Mouse (Mus musculus) ES-Bruce4 (cell line): ENCODE measurements around the gene Prkg1. TPM values are rescaled to one million over a fixed set of nuclear protein-coding genes. Genes with fewer than 3 reads are reported as not detected.
"Not testable (repeated sequence)": the region's sequence is repeated elsewhere in the genome, so short reads cannot be mapped to it uniquely, and the experiment has no call there.

Experiments used
- H3K27ac ChIP-seq: 2 replicates; pipeline ENCODE4 v1.5.1; 2012; ENCODE audit warnings: low read length, inconsistent platforms; ENCODE audit not compliant: insufficient read depth
- H3K27me3 ChIP-seq: 2 replicates; pipeline ENCODE4 v1.6.1; 2012; ENCODE audit warnings: mild to moderate bottlenecking, low read length, inconsistent platforms; ENCODE audit not compliant: control insufficient read depth, poor library complexity, insufficient read depth, severe bottlenecking
- H3K36me3 ChIP-seq: 2 replicates; pipeline ENCODE4 v1.6.1; 2012; ENCODE audit warnings: inconsistent platforms, mild to moderate bottlenecking, low read length, moderate library complexity; ENCODE audit not compliant: control insufficient read depth, poor library complexity, insufficient read depth, severe bottlenecking
- H3K4me1 ChIP-seq: one replicate; pipeline ENCODE4 v1.8.1; 2011; ENCODE audit warnings: low read length; ENCODE audit not compliant: control insufficient read depth, insufficient read depth
- H3K4me3 ChIP-seq: 2 replicates; pipeline ENCODE4 v1.5.1; 2011; ENCODE audit warnings: low read depth, mild to moderate bottlenecking, low read length
- H3K9ac ChIP-seq: 2 replicates; pipeline ENCODE4 v1.6.1; 2012; ENCODE audit warnings: low read depth, mild to moderate bottlenecking, inconsistent platforms; ENCODE audit not compliant: poor library complexity, severe bottlenecking
- H3K9me3 ChIP-seq: replicated peaks from 2 replicates; pipeline ENCODE4 v1.6.1; 2012; ENCODE audit warnings: mild to moderate bottlenecking, low read length, inconsistent platforms; ENCODE audit not compliant: control insufficient read depth, poor library complexity, insufficient read depth, severe bottlenecking
- CTCF ChIP-seq: IDR thresholded peaks from one replicate; pipeline ENCODE4 v1.8.1; 2011; ENCODE audit warnings: low read depth, low read length
- EP300 ChIP-seq: IDR thresholded peaks from 2 replicates; pipeline ENCODE4 v1.6.1; 2011; ENCODE audit warnings: low read depth, low read length; ENCODE audit not compliant: insufficient read depth
- POLR2A ChIP-seq: IDR thresholded peaks from one replicate; pipeline ENCODE4 v1.8.1; 2011; ENCODE audit warnings: low read length; ENCODE audit not compliant: insufficient read depth
- polyA plus RNA-seq: library from polyadenylated mRNA; stranded (reverse); fragments of >200 nt; gene quantifications from 2 replicates; pipeline ENCODE4 v1.2.4, GENCODE M21; 2011; ENCODE audit warnings: low read depth; ENCODE audit not compliant: missing spikeins, insufficient read depth, insufficient read length

Prkg1 gene
- polyA plus RNA-seq, 1 experiment: 0.46 TPM

DNA sequence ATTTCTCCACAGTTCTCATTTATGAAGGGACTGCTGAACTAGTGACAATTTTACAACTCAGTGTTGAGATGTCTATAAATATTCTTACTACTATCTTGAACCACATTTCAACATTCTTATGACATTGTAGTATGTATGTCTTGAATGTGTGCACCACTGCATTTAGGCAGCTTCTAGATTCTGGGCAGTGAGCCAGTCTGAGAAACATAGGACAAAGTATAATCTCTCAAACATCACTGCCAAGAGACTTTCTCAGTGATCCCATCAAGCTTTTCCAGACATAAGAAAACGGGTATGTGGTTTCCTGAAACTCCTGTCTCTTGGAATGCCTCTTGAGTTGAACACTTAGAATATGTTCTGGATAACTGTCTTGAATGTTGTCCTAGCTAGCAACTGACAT lies 394.7 kb downstream of the Prkg1 start:
- Histone ChIP-seq H3K27ac (no peak overlapping the region), H3K27me3 (no peaks in the 10 kb centered on the region), H3K9me3 (no peaks in the 10 kb centered on the region), H3K4me1 (no peaks in the 10 kb centered on the region), H3K4me3 (no peak overlapping the region), H3K9ac (no peak overlapping the region), H3K36me3 (no peaks in the 10 kb centered on the region)
- TF ChIP-seq CTCF: no peak

DNA sequence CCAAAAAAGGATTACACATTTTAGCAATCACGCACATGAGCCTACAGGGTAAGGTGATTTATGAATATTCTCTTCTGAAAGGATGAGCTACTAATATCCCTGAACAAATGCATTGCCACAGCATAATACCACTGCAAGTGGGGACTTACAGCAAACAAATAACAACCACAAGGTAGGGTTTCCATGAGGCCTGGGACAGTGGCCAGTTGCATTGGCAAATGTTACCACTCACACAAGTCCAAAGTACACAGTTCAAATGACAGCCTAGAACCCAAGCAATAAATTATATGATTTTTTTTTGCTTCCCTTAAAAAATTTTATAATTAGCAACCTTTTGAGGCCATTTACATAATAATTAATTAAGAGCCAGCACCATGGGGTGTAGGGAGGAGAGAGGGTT lies 395.7 kb downstream of the Prkg1 start:
- no peaks in the 10 kb centered on the region for H3K9me3 ChIP-seq
- H3K27me3 ChIP-seq: no peaks in the 10 kb centered on the region
- no peak overlapping the region for H3K4me3 ChIP-seq
- no peaks in the 10 kb centered on the region for H3K36me3 ChIP-seq
- H3K9ac ChIP-seq: no peak overlapping the region
- no peaks in the 10 kb centered on the region for H3K4me1 ChIP-seq
- TF ChIP-seq POLR2A (no peak), EP300 (no peak), CTCF (no peak)
- no peak overlapping the region for H3K27ac ChIP-seq

DNA sequence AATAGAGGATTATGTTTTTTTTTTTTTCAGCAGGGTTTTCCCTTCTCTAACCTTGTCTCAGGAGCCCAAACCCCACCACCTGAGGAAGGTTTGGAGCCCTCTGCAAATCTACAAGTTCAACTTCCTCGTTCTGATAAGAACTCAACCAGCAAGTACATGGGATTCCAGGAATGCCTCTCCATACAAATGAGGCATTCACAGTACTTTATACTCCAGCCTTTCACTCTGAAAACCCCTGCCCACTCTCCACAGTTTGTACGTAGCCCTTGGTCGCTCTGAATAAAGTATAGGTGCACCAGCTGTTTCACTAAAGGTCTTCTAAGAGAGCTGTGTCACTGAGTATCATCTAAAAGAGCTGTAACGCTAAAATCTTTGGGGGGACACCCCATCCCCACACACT lies 402.8 kb downstream of the Prkg1 start:
- TF ChIP-seq EP300 (no peak), POLR2A (no peak), CTCF (no peak)
- no peak overlapping the region for H3K27ac ChIP-seq
- no peaks in the 10 kb centered on the region for H3K4me1 ChIP-seq
- H3K27me3 ChIP-seq: no peaks in the 10 kb centered on the region
- no peaks in the 10 kb centered on the region for H3K9me3 ChIP-seq
- no peak overlapping the region for H3K9ac ChIP-seq
- H3K36me3 ChIP-seq: no peaks in the 10 kb centered on the region
- no peak overlapping the region for H3K4me3 ChIP-seq

DNA sequence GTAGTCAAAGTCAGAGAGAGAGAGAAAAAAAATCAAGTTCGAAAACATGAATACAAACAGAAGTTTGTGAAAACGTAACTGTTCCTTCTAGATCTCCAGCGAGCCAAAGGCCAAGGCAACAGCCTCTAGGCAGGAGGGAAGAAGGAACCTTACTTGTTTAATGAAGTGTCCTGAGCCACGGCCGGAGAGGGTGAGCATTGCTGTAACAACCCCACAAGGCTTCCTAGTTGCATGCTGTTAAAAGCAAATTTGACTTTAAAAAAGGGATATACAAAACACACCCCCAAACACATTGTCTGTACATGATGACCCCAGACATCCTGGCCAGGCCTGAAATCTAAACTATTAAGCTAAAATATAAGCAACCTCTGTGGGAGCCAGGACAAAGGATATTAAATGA lies 403.3 kb downstream of the Prkg1 start:
- Histone ChIP-seq H3K4me3 (no peak overlapping the region), H3K9ac (no peak overlapping the region), H3K4me1 (no peaks in the 10 kb centered on the region), H3K27me3 (no peaks in the 10 kb centered on the region), H3K9me3 (no peaks in the 10 kb centered on the region), H3K36me3 (no peaks in the 10 kb centered on the region), H3K27ac (no peak overlapping the region)
- no peak for TF ChIP-seq CTCF
- TF ChIP-seq EP300: no peak
- TF ChIP-seq POLR2A: no peak

DNA sequence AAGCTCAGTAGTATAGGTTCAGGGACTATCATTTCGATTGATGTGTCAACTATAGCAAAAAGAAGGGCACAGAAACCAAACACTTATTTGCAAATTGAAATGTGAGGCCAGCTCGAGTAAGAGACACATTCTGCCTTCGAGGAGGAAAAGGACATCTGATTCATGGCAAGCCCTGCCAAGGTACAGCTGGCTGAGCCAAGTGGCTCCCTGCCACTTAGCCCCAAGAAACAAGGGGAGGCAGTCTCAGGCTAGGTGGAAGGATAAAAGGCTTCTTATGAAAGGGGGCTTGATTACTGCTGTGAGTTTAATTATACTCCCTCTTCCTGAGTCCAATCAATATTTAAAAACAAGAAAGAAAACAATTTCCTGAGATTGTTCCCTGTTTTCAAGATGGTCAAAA lies 403.7 kb downstream of the Prkg1 start:
- Histone ChIP-seq H3K27me3 (no peaks in the 10 kb centered on the region), H3K36me3 (no peaks in the 10 kb centered on the region), H3K9ac (no peak overlapping the region), H3K4me3 (no peak overlapping the region), H3K9me3 (no peaks in the 10 kb centered on the region), H3K27ac (no peak overlapping the region), H3K4me1 (no peaks in the 10 kb centered on the region)
- TF ChIP-seq EP300 (no peak), CTCF (no peak), POLR2A (no peak)

DNA sequence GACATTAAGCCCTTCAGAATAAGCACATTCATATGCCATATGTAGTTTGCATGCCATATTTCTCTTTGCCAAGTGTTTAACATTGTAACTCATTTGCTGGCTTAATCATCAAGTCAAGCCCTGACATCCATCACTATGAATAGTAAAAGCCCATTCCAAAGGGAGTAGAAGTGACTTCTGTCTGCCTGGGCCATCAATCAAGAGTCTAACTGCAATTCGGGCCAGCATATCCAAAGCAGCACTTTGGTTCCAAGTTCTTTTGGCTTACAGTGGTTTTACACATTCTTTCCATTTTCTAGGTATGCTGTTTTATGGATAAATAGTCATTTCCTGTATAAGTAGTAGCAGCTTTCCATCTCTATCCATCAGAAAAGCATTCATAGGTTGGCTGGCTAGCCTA lies 409.9 kb downstream of the Prkg1 start:
- no peak for TF ChIP-seq CTCF
- no peak for TF ChIP-seq EP300
- TF ChIP-seq POLR2A: no peak
- H3K36me3 ChIP-seq: no peaks in the 10 kb centered on the region
- no peaks in the 10 kb centered on the region for H3K4me1 ChIP-seq
- H3K27ac ChIP-seq: no peak overlapping the region
- H3K4me3 ChIP-seq: no peak overlapping the region
- no peaks in the 10 kb centered on the region for H3K27me3 ChIP-seq
- no peaks in the 10 kb centered on the region for H3K9me3 ChIP-seq
- no peak overlapping the region for H3K9ac ChIP-seq

DNA sequence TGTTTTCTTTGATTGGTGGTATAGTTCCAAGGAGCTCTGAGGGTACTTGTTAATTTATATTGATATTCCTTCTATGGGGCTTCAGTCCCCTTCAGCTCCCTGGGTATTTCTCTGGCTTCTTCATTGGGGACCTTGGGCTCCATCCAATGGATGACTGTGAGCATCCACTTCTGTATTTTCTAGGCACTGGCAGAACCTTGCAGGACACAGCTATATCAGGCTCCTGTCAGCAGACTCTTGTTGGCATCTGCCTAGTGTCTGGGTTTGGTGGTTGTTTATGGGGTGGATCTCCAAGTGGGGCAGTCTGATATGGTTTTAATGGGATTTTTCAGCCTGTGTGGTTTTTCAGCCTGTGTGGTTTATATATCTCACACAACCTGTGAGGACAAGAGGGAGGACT lies 412.0 kb downstream of the Prkg1 start:
- not testable (repeated sequence) for H3K27ac ChIP-seq, H3K9ac ChIP-seq, H3K4me3 ChIP-seq, H3K27me3 ChIP-seq, H3K36me3 ChIP-seq, H3K9me3 ChIP-seq, H3K4me1 ChIP-seq
